ENCODE assay signal across 11 mouse cellular contexts in genomic region chr7:99699709-99700151, GRCm38 (mm10). TPM values are rescaled to one million over a fixed set of nuclear protein-coding genes. Genes with fewer than 3 reads are reported as not detected.
A peak's percentile ranks its signal among the peaks of the same experiment; 100 is the strongest.
DNase-seq lines count a peak whose midpoint lies in the region; ATAC-seq lines count a peak whose summit lies in the region.
"Had no signal": no experiment of that assay in that cellular context is flagged by ENCODE, and none has a peak within 500 bp of the region (broad histone marks: within the 10 kb centered on the region; RNA-seq: fewer than 3 reads in every experiment).

No protein-coding gene starts in this region.

- H3K9me3 ChIP-seq in hindbrain, embryonic 14.5 days (ENCODE audit: control insufficient read depth, low read length): no peaks in the 10 kb centered on the region
- no peaks in the 10 kb centered on the region for H3K9me3 ChIP-seq in hindbrain, embryonic 11.5 days (ENCODE audit: control insufficient read depth, low read length)
- H3K9me3 ChIP-seq in embryonic facial prominence, embryonic 13.5 days: no peaks in the 10 kb centered on the region
- H3K9me3 ChIP-seq: forebrain, embryonic 13.5 days had no signal

- 0 out of 2 replicates have a peak overlapping the region, but pooled peaks have one; percentile 32 for H3K27ac ChIP-seq in hindbrain, embryonic 14.5 days
- H3K27ac ChIP-seq in hindbrain, embryonic 11.5 days (ENCODE audit: low read depth, low read length): no peak overlapping the region
- peak overlapping the region; percentile 57; the same call in 1 of the 2 replicates for H3K27ac ChIP-seq in embryonic facial prominence, embryonic 13.5 days
- H3K27ac ChIP-seq: forebrain, embryonic 13.5 days; liver, embryonic 14.5 days had no signal

- no peak for DNase-seq in hindbrain, embryonic 14.5 days (ENCODE audit: low spot score)
- no peak for DNase-seq in hindbrain, embryonic 11.5 days (ENCODE audit: low spot score)
- peak; percentile 46 for DNase-seq in adrenal gland, postnatal 25 days
- DNase-seq in lung, postnatal 10 days: peak; percentile 62
- no peak for DNase-seq in right cerebral cortex, postnatal 14 days
- no peak for DNase-seq in cerebellum, postnatal 25 days

- H3K4me2 ChIP-seq in hindbrain, embryonic 14.5 days (replicated peaks): no peak overlapping the region
- no peak overlapping the region for H3K4me2 ChIP-seq in hindbrain, embryonic 11.5 days (replicated peaks; ENCODE audit: low read depth, low read length)
- H3K4me2 ChIP-seq in embryonic facial prominence, embryonic 13.5 days: no peak overlapping the region
- H3K4me2 ChIP-seq: forebrain, embryonic 13.5 days had no signal

- no peak overlapping the region for H3K9ac ChIP-seq in hindbrain, embryonic 14.5 days
- H3K9ac ChIP-seq in hindbrain, embryonic 11.5 days (ENCODE audit: low read depth, low read length): no peak overlapping the region
- no peak overlapping the region for H3K9ac ChIP-seq in embryonic facial prominence, embryonic 13.5 days
- H3K9ac ChIP-seq: forebrain, embryonic 13.5 days; liver, embryonic 14.5 days had no signal

- WGBS in hindbrain, embryonic 14.5 days: 74% methylated on average over 3 of the region's 3 CpGs
- 79% methylated on average over 3 of the region's 3 CpGs for WGBS in hindbrain, embryonic 11.5 days
- WGBS in embryonic facial prominence, embryonic 13.5 days: 52% methylated on average over 3 of the region's 3 CpGs

- H3K4me3 ChIP-seq in hindbrain, embryonic 14.5 days (replicated peaks; ENCODE audit: low read length): no peak overlapping the region
- no peak overlapping the region for H3K4me3 ChIP-seq in hindbrain, embryonic 11.5 days (ENCODE audit: low read depth, low read length)
- no peak overlapping the region for H3K4me3 ChIP-seq in embryonic facial prominence, embryonic 13.5 days
- H3K4me3 ChIP-seq: forebrain, embryonic 13.5 days had no signal

- H3K4me1 ChIP-seq in hindbrain, embryonic 14.5 days (replicated peaks; ENCODE audit: control insufficient read depth, insufficient read depth, low read length): no peaks in the 10 kb centered on the region
- 0 out of 2 replicates have a peak, but pooled peaks cover 2% of the 10 kb centered on the region for H3K4me1 ChIP-seq in hindbrain, embryonic 11.5 days (replicated peaks; ENCODE audit: control insufficient read depth, insufficient read depth, low read length)
- peaks cover 8% of the 10 kb centered on the region; the same call in 1 of the 2 replicates for H3K4me1 ChIP-seq in embryonic facial prominence, embryonic 13.5 days
- H3K4me1 ChIP-seq: forebrain, embryonic 13.5 days had no signal

- no peaks in the 10 kb centered on the region for H3K36me3 ChIP-seq in hindbrain, embryonic 14.5 days (replicated peaks; ENCODE audit: control insufficient read depth, insufficient read depth)
- no peaks in the 10 kb centered on the region for H3K36me3 ChIP-seq in hindbrain, embryonic 11.5 days (ENCODE audit: control insufficient read depth, insufficient read depth, low read length)
- H3K36me3 ChIP-seq in embryonic facial prominence, embryonic 13.5 days: no peaks in the 10 kb centered on the region

- ATAC-seq in hindbrain, embryonic 14.5 days (ENCODE audit: low FRiP score): no peak
- ATAC-seq in hindbrain, embryonic 11.5 days (ENCODE audit: low FRiP score): no peak
- no peak for ATAC-seq in embryonic facial prominence, embryonic 13.5 days (ENCODE audit: insufficient number of reproducible peaks, insufficient read depth, low FRiP score, low TSS enrichment, low read depth)
- ATAC-seq: forebrain, embryonic 13.5 days had no signal

- no peaks in the 10 kb centered on the region for H3K27me3 ChIP-seq in hindbrain, embryonic 14.5 days (ENCODE audit: control insufficient read depth, insufficient read depth, low read length)
- no peaks in the 10 kb centered on the region for H3K27me3 ChIP-seq in hindbrain, embryonic 11.5 days (ENCODE audit: control insufficient read depth, insufficient read depth, low read length)
- no peaks in the 10 kb centered on the region for H3K27me3 ChIP-seq in embryonic facial prominence, embryonic 13.5 days
- H3K27me3 ChIP-seq: forebrain, embryonic 13.5 days had no signal

RNA-seq across cellular contexts. Expression of gene Slco2b1, which starts 11.4 kb away (rescaled TPM):
- 7.7 and 8.4 TPM in 2 replicates for polyA plus RNA-seq in hindbrain, embryonic 14.5 days (2014; fragmentation: Nextera tagmentation; extraction: Ambion mirVana)
- 2.1 and 2.4 TPM in 2 replicates for polyA plus RNA-seq in hindbrain, embryonic 11.5 days (2014; fragmentation: Nextera tagmentation; extraction: Ambion mirVana)
- total RNA-seq in adrenal gland, postnatal 25 days (2021): 22.9 and 31.9 TPM in 2 replicates
- polyA plus RNA-seq in embryonic facial prominence, embryonic 13.5 days (2015; fragmentation: Nextera tagmentation; extraction: Ambion mirVana): 2.4 and 2.6 TPM in 2 replicates
- total RNA-seq: MEL had no signal

RNA-seq across cellular contexts. Expression of gene Olfr520, which starts 30.3 kb away (rescaled TPM):
- polyA plus RNA-seq in hindbrain, embryonic 14.5 days (2014; fragmentation: Nextera tagmentation; extraction: Ambion mirVana): not detected in 2 replicates
- not detected in 2 replicates for polyA plus RNA-seq in hindbrain, embryonic 11.5 days (2014; fragmentation: Nextera tagmentation; extraction: Ambion mirVana)
- total RNA-seq in adrenal gland, postnatal 25 days (2021): not detected in 2 replicates
- not detected in 2 replicates for polyA plus RNA-seq in embryonic facial prominence, embryonic 13.5 days (2015; fragmentation: Nextera tagmentation; extraction: Ambion mirVana)
- total RNA-seq: MEL had no signal
- polyA plus RNA-seq: forebrain, embryonic 13.5 days; liver, embryonic 14.5 days; neural tube, embryonic 11.5 days had no signal

Comparison
In these comparisons a context has a peak if more than half of its experiments do, and no peak if none do; other contexts are left out.
1. DNase-seq: peak in adrenal gland, postnatal 25 days (single experiment) and lung, postnatal 10 days (single experiment); none in hindbrain, embryonic 14.5 days (single experiment), hindbrain, embryonic 11.5 days (single experiment), right cerebral cortex, postnatal 14 days (single experiment) and cerebellum, postnatal 25 days (0 of 2).